Mouse (Mus musculus): Measurements from ENCODE around the gene Lce1i. TPM values are rescaled to one million over a fixed set of nuclear protein-coding genes. Genes with fewer than 3 reads are reported as not detected.
"Not testable (repeated sequence)": the region's sequence is repeated elsewhere in the genome, so short reads cannot be mapped to it uniquely, and the experiment has no call there.

The Lce1i gene
- 2.4 and 7.3 TPM in 2 replicates for polyA plus RNA-seq (2015; fragmentation: Nextera tagmentation; extraction: Ambion mirVana)

DNA sequence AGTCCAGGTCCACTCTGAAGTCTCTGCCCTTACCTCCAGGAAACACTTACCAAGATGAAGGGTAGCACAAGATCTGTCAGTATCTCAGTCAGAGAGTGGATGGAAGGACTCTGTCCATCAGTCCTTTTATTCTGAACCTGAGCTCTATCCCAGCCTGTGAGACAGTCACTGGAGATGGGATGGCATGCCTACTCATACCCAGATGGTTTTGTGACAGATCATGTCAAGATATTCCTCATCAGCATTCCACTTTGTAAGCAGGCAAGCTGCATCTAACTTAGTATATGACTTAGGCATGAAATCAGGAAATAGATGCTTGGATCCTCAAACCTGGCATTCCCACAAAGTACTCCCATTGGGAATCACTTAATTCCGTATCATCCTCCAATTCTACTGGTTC lies at the start of gene Lce1i:
TSS of gene Lce1i (minus strand) at position 101 of the 400 bp plus-strand sequence.
- H3K9me3 ChIP-seq (replicated peaks) = no peaks in the 10 kb centered on the region
- ATAC-seq (ENCODE audit: insufficient number of reproducible peaks, low FRiP score, low TSS enrichment, low read depth) = no peak
- no peaks in the 10 kb centered on the region for H3K36me3 ChIP-seq
- no peak within 1 kb of the TSS for H3K9ac ChIP-seq
- no peak within 1 kb of the TSS for H3K4me2 ChIP-seq (replicated peaks)
- no peak within 1 kb of the TSS for H3K27ac ChIP-seq (replicated peaks)
- no peak within 1 kb of the TSS for H3K4me3 ChIP-seq (replicated peaks)
- no peaks in the 10 kb centered on the region for H3K4me1 ChIP-seq
- no peaks in the 10 kb centered on the region for H3K27me3 ChIP-seq
- 65% methylated on average over 1 of the region's 1 CpGs for WGBS

DNA sequence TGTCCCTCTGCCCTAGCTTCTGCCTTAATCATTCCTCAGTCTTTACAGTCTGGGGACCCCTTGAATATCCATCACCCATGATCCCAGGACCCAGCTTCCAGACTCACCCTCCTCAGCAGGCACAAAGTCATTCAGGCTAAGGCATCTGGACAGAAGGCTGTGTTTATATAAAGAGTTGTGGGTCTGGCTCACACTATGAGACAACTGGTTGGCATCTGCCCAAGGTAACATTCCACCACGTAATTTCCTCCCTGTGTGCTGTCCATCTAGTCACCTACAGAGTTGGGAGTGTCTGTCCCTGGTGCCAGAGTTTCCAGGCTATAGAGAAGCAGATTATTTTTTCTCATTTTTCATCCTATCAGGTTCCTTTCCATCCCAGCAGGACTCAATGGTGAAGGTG lies 48.4 kb upstream of the Lce1i start, which contains the start of gene Kprp:
TSS of gene Kprp (minus strand) at position 140 of the 400 bp plus-strand sequence.
- Histone ChIP-seq H3K4me1 (no peaks in the 10 kb centered on the region), H3K4me2 (replicated peaks) (no peak within 1 kb of the TSS), H3K27ac (replicated peaks) (no peak within 1 kb of the TSS), H3K9ac (no peak within 1 kb of the TSS), H3K4me3 (replicated peaks) (no peak within 1 kb of the TSS), H3K9me3 (replicated peaks) (no peaks in the 10 kb centered on the region), H3K27me3 (no peaks in the 10 kb centered on the region), H3K36me3 (no peaks in the 10 kb centered on the region)
- ATAC-seq (ENCODE audit: insufficient number of reproducible peaks, low FRiP score, low TSS enrichment, low read depth) = no peak
- WGBS = 13% methylated on average over 1 of the region's 1 CpGs

DNA sequence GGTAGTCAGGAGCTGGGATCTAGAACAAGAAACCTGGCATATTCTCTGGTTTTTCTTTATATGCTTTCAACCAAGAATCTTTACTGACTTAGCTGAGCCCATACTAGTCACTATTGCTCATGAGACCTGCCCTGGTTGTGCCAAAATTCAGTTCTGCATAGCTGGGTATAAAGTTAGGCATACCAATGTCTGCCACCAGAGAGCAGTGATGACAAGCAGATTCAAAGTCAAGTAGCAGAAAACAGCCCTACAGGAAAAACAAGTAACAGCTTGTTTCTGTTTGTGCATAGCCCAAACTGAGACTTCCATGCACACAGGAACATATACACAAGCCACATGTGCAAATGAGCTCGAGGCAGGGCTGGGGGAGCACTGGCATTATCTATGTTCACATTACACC lies 47.1 kb upstream of the Lce1i start:
- H3K4me3 ChIP-seq (replicated peaks) = no peak overlapping the region
- H3K36me3 ChIP-seq = no peaks in the 10 kb centered on the region
- H3K27me3 ChIP-seq = no peaks in the 10 kb centered on the region
- H3K9me3 ChIP-seq (replicated peaks) = no peaks in the 10 kb centered on the region
- no peak overlapping the region for H3K27ac ChIP-seq (replicated peaks)
- H3K9ac ChIP-seq = no peak overlapping the region
- no peak for ATAC-seq (ENCODE audit: insufficient number of reproducible peaks, low FRiP score, low TSS enrichment, low read depth)
- H3K4me1 ChIP-seq = no peaks in the 10 kb centered on the region
- 14% methylated on average over 1 of the region's 1 CpGs for WGBS
- H3K4me2 ChIP-seq (replicated peaks) = no peak overlapping the region

DNA sequence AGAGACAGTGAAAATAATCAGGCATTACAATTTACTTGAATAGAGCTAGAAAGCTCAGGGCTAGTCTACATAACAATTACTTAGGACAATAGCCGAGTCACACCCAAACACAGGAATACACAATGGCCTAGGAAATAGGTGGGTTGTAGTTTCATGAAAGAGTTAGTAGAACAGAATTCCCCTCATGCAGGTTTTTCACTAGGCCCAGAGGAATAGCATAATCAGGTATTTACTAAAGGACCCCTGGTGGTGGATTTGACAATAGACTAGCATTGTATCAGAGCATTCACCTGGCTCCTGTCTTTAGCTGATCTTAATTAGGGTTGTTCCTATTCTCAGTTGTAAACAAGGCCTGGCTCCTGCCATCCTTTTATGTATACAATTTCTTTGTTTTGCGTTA lies 37.3 kb upstream of the Lce1i start:
- not testable (repeated sequence) for H3K27ac ChIP-seq (replicated peaks); H3K4me3 ChIP-seq (replicated peaks); H3K27me3 ChIP-seq; H3K4me2 ChIP-seq (replicated peaks); H3K36me3 ChIP-seq; H3K9ac ChIP-seq; H3K4me1 ChIP-seq; H3K9me3 ChIP-seq (replicated peaks); ATAC-seq (ENCODE audit: insufficient number of reproducible peaks, low FRiP score, low TSS enrichment, low read depth)
- WGBS = 82% methylated on average over 2 of the region's 2 CpGs

DNA sequence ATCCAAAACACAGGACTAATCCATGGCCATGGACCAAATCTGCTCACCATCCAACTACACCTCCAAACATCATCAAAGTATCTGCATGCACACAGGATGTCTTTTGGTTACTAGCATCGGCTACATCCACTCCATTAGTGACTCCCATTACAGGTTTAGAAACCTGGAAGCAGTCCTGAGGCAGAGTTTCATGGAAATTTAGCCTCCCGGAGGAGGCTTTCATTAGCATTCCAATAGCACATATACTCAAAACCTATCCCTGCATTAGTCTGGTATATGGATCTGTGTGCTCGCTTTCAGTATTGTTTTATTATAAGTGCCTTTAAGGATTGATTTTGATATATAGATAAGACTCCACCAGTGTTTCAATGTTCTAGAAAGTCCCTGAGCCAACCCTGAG lies 36.9 kb upstream of the Lce1i start:
- no peak overlapping the region for H3K4me3 ChIP-seq (replicated peaks)
- no peaks in the 10 kb centered on the region for H3K9me3 ChIP-seq (replicated peaks)
- ATAC-seq (ENCODE audit: insufficient number of reproducible peaks, low FRiP score, low TSS enrichment, low read depth) = no peak
- H3K36me3 ChIP-seq = no peaks in the 10 kb centered on the region
- H3K9ac ChIP-seq = no peak overlapping the region
- no peak overlapping the region for H3K4me2 ChIP-seq (replicated peaks)
- WGBS = 89% methylated on average over 3 of the region's 3 CpGs
- no peak overlapping the region for H3K27ac ChIP-seq (replicated peaks)
- H3K4me1 ChIP-seq = no peaks in the 10 kb centered on the region
- H3K27me3 ChIP-seq = no peaks in the 10 kb centered on the region

DNA sequence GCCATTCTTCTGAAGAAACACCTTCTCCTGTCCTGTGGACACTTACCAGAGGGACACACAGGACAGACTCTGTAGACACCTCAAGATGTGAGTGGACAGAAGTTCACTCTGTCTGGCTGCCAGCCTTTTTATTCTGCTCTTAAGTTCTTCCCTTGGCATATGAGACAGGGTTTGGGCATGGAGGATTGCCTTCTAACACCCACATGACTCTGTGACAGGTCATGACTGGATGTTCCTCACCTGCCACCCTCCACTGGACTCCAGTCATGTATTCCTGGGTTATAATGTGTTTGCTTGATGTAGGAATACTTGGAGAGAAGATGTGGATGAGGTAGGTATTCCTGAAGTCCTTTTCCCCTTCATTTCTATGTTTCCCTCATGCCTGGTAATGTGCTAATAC lies 29.1 kb upstream of the Lce1i start, which contains the start of gene Lce1k:
TSS of gene Lce1k (minus strand) at position 101 of the 400 bp plus-strand sequence.
- Histone ChIP-seq H3K9ac (no peak within 1 kb of the TSS), H3K4me1 (no peaks in the 10 kb centered on the region), H3K27me3 (no peaks in the 10 kb centered on the region), H3K27ac (replicated peaks) (no peak within 1 kb of the TSS), H3K36me3 (no peaks in the 10 kb centered on the region), H3K4me3 (replicated peaks) (no peak within 1 kb of the TSS), H3K4me2 (replicated peaks) (no peak within 1 kb of the TSS), H3K9me3 (replicated peaks) (no peaks in the 10 kb centered on the region)
- ATAC-seq (ENCODE audit: insufficient number of reproducible peaks, low FRiP score, low TSS enrichment, low read depth) = no peak

DNA sequence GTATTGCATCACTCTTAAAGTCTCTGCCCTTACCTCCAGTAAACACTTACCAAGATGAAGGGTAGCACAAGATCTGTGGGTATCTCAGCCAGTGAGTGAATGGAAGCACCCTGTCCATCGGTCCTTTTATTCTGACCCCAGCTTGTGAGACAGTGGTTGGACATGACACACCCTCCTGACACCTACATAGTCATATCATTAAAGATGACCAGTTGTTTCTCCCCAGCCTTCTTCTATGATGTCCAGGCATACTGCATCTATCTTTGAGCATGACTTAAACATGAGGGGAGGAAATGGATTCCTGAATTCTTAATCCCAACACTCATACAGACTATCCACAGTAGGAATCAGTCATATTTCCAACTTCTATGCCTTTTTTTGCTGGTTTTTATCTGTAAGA lies 11.7 kb upstream of the Lce1i start, which contains the start of gene Lce1j:
TSS of gene Lce1j (minus strand) at position 101 of the 400 bp plus-strand sequence.
- Histone ChIP-seq H3K9me3 (replicated peaks) (no peaks in the 10 kb centered on the region), H3K4me1 (no peaks in the 10 kb centered on the region), H3K27ac (replicated peaks) (no peak within 1 kb of the TSS), H3K9ac (no peak within 1 kb of the TSS), H3K36me3 (no peaks in the 10 kb centered on the region), H3K27me3 (no peaks in the 10 kb centered on the region), H3K4me3 (replicated peaks) (no peak within 1 kb of the TSS), H3K4me2 (replicated peaks) (no peak within 1 kb of the TSS)
- no peak for ATAC-seq (ENCODE audit: insufficient number of reproducible peaks, low FRiP score, low TSS enrichment, low read depth)
- WGBS = 81% methylated on average over 1 of the region's 1 CpGs

DNA sequence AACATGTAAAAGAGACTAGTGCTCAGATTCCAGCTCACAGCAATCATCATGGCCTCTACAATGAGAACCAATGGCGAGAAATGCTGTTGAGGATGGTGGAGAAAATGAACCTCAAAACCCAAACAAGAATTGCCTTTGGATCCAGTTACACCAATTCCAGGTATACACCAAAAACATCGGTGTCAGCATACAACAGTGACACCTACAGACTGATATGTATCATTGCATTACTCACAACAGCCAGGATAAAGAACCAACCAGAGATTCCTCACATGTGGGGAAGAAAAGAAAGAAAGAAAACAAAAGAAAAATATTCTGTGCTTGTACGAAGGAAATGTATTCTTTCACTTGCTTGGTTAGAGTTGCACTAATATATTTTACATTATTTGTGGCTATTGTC lies 7.1 kb downstream of the Lce1i start:
- Histone ChIP-seq H3K27ac (replicated peaks) (no peak overlapping the region), H3K4me2 (replicated peaks) (no peak overlapping the region), H3K4me3 (replicated peaks) (no peak overlapping the region), H3K9me3 (replicated peaks) (no peaks in the 10 kb centered on the region), H3K4me1 (no peaks in the 10 kb centered on the region), H3K36me3 (no peaks in the 10 kb centered on the region), H3K9ac (no peak overlapping the region), H3K27me3 (no peaks in the 10 kb centered on the region)
- no peak for ATAC-seq (ENCODE audit: insufficient number of reproducible peaks, low FRiP score, low TSS enrichment, low read depth)
- 18% methylated on average over 3 of the region's 3 CpGs for WGBS

DNA sequence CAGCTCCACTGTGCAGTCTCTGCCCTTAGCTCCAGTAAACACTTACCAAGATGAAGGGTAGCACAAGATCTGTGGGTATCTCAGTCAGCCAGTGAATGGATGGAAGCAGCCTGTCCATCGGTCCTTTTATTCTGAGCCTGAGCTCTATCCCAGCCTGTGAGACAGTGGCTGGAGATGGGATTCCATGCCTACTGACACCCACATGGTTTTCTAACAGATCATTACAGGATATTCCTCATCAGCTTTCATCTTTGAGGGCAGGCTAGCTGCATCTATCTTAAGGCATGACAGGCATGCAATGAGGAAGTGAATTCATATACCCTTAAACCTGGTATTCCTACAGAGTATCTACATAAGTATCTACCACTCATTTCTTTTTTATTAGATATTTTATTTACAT lies 13.7 kb downstream of the Lce1i start, which contains the start of gene Lce1h:
TSS of gene Lce1h (minus strand) at position 101 of the 400 bp plus-strand sequence.
- Histone ChIP-seq H3K36me3 (no peaks in the 10 kb centered on the region), H3K4me2 (replicated peaks) (no peak within 1 kb of the TSS), H3K4me1 (no peaks in the 10 kb centered on the region), H3K4me3 (replicated peaks) (no peak within 1 kb of the TSS), H3K9me3 (replicated peaks) (no peaks in the 10 kb centered on the region), H3K27me3 (no peaks in the 10 kb centered on the region), H3K9ac (no peak within 1 kb of the TSS), H3K27ac (replicated peaks) (no peak within 1 kb of the TSS)
- WGBS = 94% methylated on average over 1 of the region's 1 CpGs
- ATAC-seq (ENCODE audit: insufficient number of reproducible peaks, low FRiP score, low TSS enrichment, low read depth) = no peak

DNA sequence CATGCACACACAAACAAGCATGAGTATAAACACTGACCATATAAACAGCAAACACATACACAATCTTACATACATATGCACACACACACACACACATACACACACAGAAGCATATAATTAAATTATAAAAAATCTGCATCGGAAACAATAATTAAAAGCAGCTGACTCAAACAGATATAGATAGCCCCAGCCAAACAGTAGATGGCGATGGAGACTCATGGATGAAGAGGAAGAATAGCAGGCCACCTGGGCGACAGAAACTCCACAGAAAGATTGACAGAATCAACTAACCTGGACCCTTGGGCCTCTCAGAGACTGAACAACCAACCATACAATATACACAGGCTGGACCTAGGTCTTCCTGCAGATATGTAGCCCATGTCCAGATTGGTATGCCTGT lies 25.5 kb downstream of the Lce1i start:
- Histone ChIP-seq H3K36me3 (no peaks in the 10 kb centered on the region), H3K4me1 (no peaks in the 10 kb centered on the region), H3K9ac (no peak overlapping the region), H3K4me2 (replicated peaks) (no peak overlapping the region), H3K27me3 (no peaks in the 10 kb centered on the region), H3K27ac (replicated peaks) (no peak overlapping the region), H3K4me3 (replicated peaks) (no peak overlapping the region), H3K9me3 (replicated peaks) (no peaks in the 10 kb centered on the region)
- ATAC-seq (ENCODE audit: insufficient number of reproducible peaks, low FRiP score, low TSS enrichment, low read depth) = no peak
- 30% methylated on average over 3 of the region's 3 CpGs for WGBS

DNA sequence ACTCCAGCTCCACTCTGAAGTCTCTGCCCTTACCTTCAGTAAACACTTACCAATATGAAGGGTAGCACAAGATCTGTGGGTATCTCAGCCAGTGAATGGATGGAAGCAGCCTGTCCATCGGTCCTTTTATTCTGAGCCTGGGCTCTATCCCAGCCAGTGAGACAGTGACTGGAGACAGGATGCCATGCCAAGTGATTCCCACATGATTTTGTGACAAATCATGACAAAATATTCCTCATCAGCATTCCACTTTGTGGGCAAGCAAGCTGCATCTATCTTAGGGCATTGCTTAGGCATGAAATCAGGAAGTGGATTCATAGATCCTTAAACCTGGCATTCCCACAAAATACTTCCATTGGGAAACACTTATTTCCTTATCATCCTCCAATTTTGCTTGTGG lies 26.5 kb downstream of the Lce1i start, which contains the start of gene Lce1g:
TSS of gene Lce1g (minus strand) at position 101 of the 400 bp plus-strand sequence.
- ATAC-seq (ENCODE audit: insufficient number of reproducible peaks, low FRiP score, low TSS enrichment, low read depth) = no peak
- Histone ChIP-seq H3K27ac (replicated peaks) (no peak within 1 kb of the TSS), H3K9ac (no peak within 1 kb of the TSS), H3K4me3 (replicated peaks) (no peak within 1 kb of the TSS), H3K4me1 (no peaks in the 10 kb centered on the region), H3K36me3 (no peaks in the 10 kb centered on the region), H3K27me3 (no peaks in the 10 kb centered on the region), H3K9me3 (replicated peaks) (no peaks in the 10 kb centered on the region), H3K4me2 (replicated peaks) (no peak within 1 kb of the TSS)
- WGBS = 92% methylated on average over 1 of the region's 1 CpGs

DNA sequence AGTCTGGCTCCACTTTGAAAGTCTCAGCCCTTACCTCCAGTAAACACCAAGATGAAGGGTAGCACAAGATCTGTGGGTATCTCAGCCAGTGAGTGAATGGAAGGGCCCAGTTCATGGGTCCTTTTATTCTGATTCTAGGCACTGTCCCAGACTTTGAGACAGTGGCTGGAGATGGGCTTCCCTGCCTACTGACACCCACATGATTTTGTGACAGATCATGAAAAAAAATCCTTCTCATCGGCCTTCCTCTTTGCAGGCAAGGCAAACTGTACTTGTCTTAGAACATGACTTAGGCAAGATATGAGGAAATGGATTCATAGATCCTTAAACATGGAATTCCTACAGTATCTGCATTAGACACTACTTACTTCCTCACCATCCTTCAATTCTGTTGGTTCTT lies 39.7 kb downstream of the Lce1i start, which contains the start of gene Gm38119:
TSS of gene Gm38119 (minus strand) at position 101 of the 400 bp plus-strand sequence.
- H3K27ac ChIP-seq (replicated peaks) = no peak within 1 kb of the TSS
- no peaks in the 10 kb centered on the region for H3K9me3 ChIP-seq (replicated peaks)
- no peaks in the 10 kb centered on the region for H3K4me1 ChIP-seq
- 72% methylated on average over 1 of the region's 1 CpGs for WGBS
- no peaks in the 10 kb centered on the region for H3K27me3 ChIP-seq
- no peak for ATAC-seq (ENCODE audit: insufficient number of reproducible peaks, low FRiP score, low TSS enrichment, low read depth)
- no peaks in the 10 kb centered on the region for H3K36me3 ChIP-seq
- no peak within 1 kb of the TSS for H3K4me3 ChIP-seq (replicated peaks)
- no peak within 1 kb of the TSS for H3K9ac ChIP-seq
- no peak within 1 kb of the TSS for H3K4me2 ChIP-seq (replicated peaks)

Measured in embryonic facial prominence, embryonic 15.5 days (tissue).